Mouse (Mus musculus): Measurements from ENCODE around the gene Aldob.

The Aldob gene

GRCm38 (mm10) chr4:49549383-49549782 lies at the start of gene Aldob:
TSS of gene Aldob (minus strand) at chr4:49549546.
- no peak for DNase-seq (ENCODE audit: low read depth, low spot score)

- peak; percentile 87 for DNase-seq (ENCODE audit: low read depth, low spot score)
These were observed 48.1 kb upstream of the Aldob start, which contains the start of gene Tmem246 for GRCm38 (mm10) chr4:49597183-49598100. TSS of gene Tmem246 (minus strand) at chr4:49597876.

GRCm38 (mm10) chr4:49596846-49597182 lies 47.5 kb upstream of the Aldob start:
- DNase-seq (ENCODE audit: low read depth, low spot score) = peak; percentile 68

GRCm38 (mm10) chr4:49590152-49590551 lies 40.8 kb upstream of the Aldob start:
- DNase-seq (ENCODE audit: low read depth, low spot score) = no peak

- no peak for DNase-seq (ENCODE audit: low read depth, low spot score)
These were observed 37.5 kb upstream of the Aldob start for GRCm38 (mm10) chr4:49586811-49587210.

- peak; percentile 41 for DNase-seq (ENCODE audit: low read depth, low spot score)
These were observed 36.3 kb upstream of the Aldob start for GRCm38 (mm10) chr4:49585524-49586101.

- DNase-seq (ENCODE audit: low read depth, low spot score) = peak; percentile 42
These were observed 34.9 kb upstream of the Aldob start for GRCm38 (mm10) chr4:49583965-49584831.

GRCm38 (mm10) chr4:49581256-49581655 lies 31.9 kb upstream of the Aldob start:
- DNase-seq (ENCODE audit: low read depth, low spot score) = no peak

GRCm38 (mm10) chr4:49572194-49572593 lies 22.8 kb upstream of the Aldob start:
- DNase-seq (ENCODE audit: low read depth, low spot score) = no peak

- peak; percentile 90 for DNase-seq (ENCODE audit: low read depth, low spot score)
These were observed 18.3 kb upstream of the Aldob start for GRCm38 (mm10) chr4:49567613-49568012.

- peak; percentile 92 for DNase-seq (ENCODE audit: low read depth, low spot score)
These were observed 10.8 kb upstream of the Aldob start for GRCm38 (mm10) chr4:49559915-49560772.

GRCm38 (mm10) chr4:49558181-49558580 lies 8.8 kb upstream of the Aldob start:
- no peak for DNase-seq (ENCODE audit: low read depth, low spot score)

GRCm38 (mm10) chr4:49557375-49557774 lies 8.0 kb upstream of the Aldob start:
- peak; percentile 55 for DNase-seq (ENCODE audit: low read depth, low spot score)

GRCm38 (mm10) chr4:49553380-49553779 lies 4.0 kb upstream of the Aldob start:
- no peak for DNase-seq (ENCODE audit: low read depth, low spot score)

GRCm38 (mm10) chr4:49547544-49548219 lies 1.7 kb downstream of the Aldob start:
- DNase-seq (ENCODE audit: low read depth, low spot score) = no peak

- no peak for DNase-seq (ENCODE audit: low read depth, low spot score)
These were observed 2.3 kb downstream of the Aldob start for GRCm38 (mm10) chr4:49546873-49547543.

GRCm38 (mm10) chr4:49546026-49546425 lies 3.3 kb downstream of the Aldob start:
- no peak for DNase-seq (ENCODE audit: low read depth, low spot score)

- DNase-seq (ENCODE audit: low read depth, low spot score) = no peak
These were observed 8.4 kb downstream of the Aldob start for GRCm38 (mm10) chr4:49540966-49541365.

- peak; percentile 10 for DNase-seq (ENCODE audit: low read depth, low spot score)
These were observed 9.7 kb downstream of the Aldob start for GRCm38 (mm10) chr4:49539665-49540064.

GRCm38 (mm10) chr4:49536671-49537070 lies 12.7 kb downstream of the Aldob start:
- peak; percentile 4 for DNase-seq (ENCODE audit: low read depth, low spot score)

Measured in brain, adult 2 months (tissue).